Mouse (Mus musculus) myocyte (in vitro differentiated cells): Measurements from ENCODE around the gene Actl11.

Experiments
- E2F4 ChIP-seq: IDR thresholded peaks from one replicate; pipeline ENCODE4 v1.6.1; 2011; ENCODE audit warnings: mild to moderate bottlenecking, control low read depth, moderate library complexity; ENCODE audit not compliant: insufficient read depth
- POLR2A ChIP-seq: IDR thresholded peaks from one replicate; pipeline ENCODE4 v1.6.1; 2011; ENCODE audit warnings: low read depth, mild to moderate bottlenecking, control low read depth, moderate library complexity; ENCODE audit not compliant: insufficient read length
- REST ChIP-seq: IDR thresholded peaks from one replicate; pipeline ENCODE4 v1.6.1; 2011; ENCODE audit warnings: mild to moderate bottlenecking, control low read depth, moderate library complexity; ENCODE audit not compliant: insufficient read depth, insufficient read length
- USF1 ChIP-seq: IDR thresholded peaks from one replicate; pipeline ENCODE4 v1.6.1; 2011; ENCODE audit warnings: low read depth, mild to moderate bottlenecking, control low read depth, moderate library complexity

DNA sequence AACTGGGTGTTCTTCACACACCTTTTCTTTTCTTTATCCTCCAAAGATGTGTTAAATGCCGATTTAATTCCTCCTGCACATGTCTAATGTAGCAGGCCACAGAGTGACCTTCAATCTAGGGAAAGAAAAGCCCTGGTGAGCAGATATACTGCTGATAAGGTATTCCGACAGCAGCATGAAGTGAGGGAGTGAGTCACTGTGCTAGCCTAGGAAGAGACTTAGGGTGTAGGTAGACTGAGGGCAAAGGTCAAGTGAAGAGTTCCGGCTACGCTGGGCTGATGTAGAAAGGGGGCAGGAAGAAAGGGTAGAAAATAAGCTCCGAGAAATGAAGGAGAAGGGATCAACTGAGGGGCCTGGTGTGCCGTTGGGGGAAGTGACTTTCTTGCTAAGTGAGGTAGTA lies 38.0 kb upstream of the Actl11 start:
- TF ChIP-seq USF1 (no peak), E2F4 (no peak), REST (no peak), POLR2A (no peak)
